Mouse (Mus musculus) mature B cell (primary cell): ENCODE results near the gene Slc13a1.
"Not testable (repeated sequence)": the region's sequence is repeated elsewhere in the genome, so short reads cannot be mapped to it uniquely, and the experiment has no call there.

Experiments
- in situ Hi-C: fragments of 300-500 bp; cut with MboI; formaldehyde crosslinking; loops from 2 replicates; pipeline ENCODE4 v1.14.3; 2019

The Slc13a1 gene

DNA sequence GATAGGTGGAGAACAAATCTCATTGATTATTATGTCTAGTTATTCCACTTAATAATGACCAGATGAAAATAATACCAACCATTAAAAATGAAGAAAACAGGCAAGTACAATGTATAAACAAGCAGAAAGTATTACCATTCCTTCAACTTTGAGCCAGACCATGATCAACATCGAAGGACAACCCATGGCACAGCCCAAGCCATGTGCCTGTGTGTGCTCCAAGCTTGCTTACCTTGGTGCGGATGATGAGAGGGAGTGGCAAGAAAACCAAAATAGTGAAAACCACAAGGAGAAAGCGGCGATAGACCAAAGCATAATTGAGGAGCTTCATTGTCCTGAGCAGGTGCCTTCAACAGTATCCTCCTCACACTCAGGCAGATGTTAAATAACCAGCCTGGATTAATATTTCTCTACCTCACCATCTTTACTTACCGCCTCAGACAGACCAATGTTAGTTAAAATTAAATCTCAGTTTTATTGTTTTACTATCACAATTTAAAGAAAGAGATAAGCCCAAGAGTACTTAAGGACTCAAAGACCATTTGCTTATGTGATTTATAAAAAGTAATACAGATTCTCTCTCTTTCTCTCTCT lies at the start of gene Slc13a1:
Gene Slc13a1 (minus strand): TSS at position 359 of the 594 bp plus-strand sequence.
- in situ Hi-C loops, result no loop called here

DNA sequence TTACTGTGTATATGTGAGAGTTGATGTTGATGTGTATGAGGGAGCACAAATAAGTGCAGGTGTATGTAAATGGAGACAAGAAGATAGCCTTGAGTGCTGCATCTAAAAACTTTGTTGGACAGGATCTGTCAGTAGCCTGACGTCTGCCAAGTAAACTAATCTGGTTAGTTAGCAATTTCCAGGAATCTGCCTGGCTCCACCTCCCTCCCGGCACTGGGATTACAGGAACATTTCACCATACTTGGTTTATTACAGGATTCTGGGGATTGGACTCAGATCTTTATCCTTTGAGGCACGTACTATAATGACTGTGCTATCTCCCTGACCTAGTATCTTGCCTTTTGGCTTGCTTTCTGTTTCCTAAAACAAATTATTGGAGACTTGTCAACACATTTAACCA lies 40.0 kb upstream of the Slc13a1 start:
- in situ Hi-C loops, result no loop called here

DNA sequence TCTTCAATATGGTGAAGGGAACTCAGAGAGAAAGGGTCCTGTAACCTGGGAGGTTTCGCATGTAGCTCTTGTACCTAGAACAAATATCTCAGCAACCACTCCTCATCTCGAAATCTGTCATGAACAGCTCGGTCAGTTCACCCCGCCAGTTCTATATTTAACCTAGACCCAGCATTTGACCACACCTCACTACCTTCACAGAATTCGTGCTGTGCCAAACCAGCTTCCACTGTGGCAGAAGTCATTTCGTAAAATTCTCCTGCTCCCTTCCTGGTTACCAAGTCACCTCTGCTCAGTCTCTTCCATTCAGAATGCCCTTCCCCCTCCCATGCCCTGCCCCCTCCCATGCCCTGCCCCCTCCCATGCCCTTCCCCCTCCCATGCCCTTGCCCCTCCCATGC lies 34.3 kb upstream of the Slc13a1 start:
- in situ Hi-C loops, result no loop called here

- in situ Hi-C loops, result no loop called here
Observed at GRCm38 (mm10) chr6:24200644-24201484, 33.0 kb upstream of the Slc13a1 start.

DNA sequence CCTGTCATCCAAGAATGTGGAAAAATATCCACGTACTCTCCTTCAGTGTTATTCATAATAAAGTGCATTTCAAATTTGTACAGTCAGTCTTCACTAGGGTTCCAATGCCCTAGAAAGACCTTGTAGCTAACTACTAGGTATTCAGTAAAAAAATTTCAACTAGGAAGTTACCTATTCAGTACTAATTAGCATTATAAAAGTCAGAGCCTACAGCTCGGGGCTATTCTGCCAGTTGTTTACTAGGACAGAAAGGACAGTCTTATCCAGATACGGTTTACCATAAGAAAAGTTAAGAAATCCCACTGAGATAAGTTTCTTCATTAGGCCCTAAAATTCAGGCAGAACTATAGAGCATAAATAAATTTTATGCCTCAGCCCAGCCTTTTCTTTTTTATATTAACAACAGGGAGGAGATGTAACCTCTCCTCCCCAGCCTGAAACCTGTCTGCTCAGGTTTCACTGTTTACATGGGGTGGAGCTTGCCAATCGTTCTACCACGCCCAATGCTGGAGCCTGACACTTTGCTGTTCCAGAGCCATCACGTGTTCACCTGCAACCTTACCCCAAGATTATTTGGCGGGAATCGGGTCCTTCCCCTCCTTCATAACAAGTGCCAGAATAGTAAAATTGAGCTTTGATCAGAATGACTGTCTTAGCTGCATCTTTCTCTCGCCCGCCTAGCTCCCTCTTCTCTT lies 29.8 kb upstream of the Slc13a1 start:
- in situ Hi-C loops, result not testable (repeated sequence)

- in situ Hi-C loops, result not testable (repeated sequence)
Observed at GRCm38 (mm10) chr6:24196406-24196805, 28.5 kb upstream of the Slc13a1 start.

- in situ Hi-C loops, result no loop called here
Observed at GRCm38 (mm10) chr6:24183439-24183838, 15.5 kb upstream of the Slc13a1 start.

- in situ Hi-C loops, result no loop called here
Observed at GRCm38 (mm10) chr6:24175393-24175792, 7.5 kb upstream of the Slc13a1 start.

DNA sequence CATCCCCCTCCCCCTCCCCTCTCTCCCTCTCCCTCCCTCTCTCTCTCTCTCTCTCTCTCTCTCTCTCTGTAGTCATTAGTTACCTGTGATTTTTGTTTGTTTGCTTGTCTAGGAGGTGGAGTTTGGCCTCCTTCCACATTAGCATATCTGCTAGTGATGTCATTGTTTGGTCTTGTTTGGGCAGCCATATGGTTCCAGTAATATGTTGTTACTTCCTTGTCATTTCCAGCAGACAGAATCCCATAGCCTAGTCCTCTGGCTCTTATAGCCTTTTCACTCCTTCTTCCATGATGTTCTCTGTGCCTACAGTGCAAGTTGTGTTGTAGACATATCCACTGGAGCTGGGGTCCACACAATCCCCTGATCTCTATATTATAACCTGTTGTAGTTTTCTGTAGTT lies 6.1 kb upstream of the Slc13a1 start:
- in situ Hi-C loops, result no loop called here

DNA sequence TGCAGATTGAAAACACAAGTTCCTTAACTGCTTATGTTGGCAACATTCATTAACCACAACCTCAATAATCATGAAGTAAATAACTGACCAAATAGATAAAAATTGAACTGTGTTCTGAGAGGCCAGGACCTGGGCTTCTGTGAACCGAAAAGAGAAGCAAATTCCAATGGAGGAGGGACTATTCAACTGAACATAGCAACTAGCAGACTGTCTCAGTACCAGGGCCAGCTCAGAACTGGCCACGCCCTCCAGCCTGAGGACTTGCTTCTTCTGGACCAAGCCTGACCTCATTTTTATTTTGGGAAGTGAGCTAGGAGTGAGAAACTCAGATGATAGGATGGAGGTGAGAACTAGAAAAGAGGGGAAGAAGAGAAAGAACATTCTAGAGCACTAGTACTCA lies 4.8 kb upstream of the Slc13a1 start:
- in situ Hi-C loops, result no loop called here

GRCm38 (mm10) chr6:24166772-24167171 lies 1.1 kb downstream of the Slc13a1 start:
- in situ Hi-C loops, result no loop called here

- in situ Hi-C loops, result no loop called here
Observed at GRCm38 (mm10) chr6:24165249-24165648, 2.6 kb downstream of the Slc13a1 start.

DNA sequence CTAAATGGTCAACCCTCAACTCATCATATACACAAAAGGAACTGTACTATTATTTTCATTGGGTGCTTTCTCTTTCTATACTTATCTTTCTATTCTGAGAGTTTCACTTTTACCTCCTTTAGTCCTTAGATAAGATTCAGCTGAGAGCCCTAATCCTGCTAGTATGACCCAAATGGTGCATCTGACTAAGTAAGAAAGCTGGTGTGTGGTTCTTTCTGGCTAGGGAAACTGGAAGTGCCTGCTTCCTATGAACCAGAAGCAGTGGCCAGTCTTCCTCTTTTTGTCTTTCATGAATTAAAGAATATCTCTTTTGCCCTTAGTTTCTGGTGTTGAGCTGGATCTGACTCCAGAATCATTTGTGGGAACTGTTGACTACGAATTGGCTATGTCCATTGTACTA lies 8.1 kb downstream of the Slc13a1 start:
- in situ Hi-C loops, result no loop called here

DNA sequence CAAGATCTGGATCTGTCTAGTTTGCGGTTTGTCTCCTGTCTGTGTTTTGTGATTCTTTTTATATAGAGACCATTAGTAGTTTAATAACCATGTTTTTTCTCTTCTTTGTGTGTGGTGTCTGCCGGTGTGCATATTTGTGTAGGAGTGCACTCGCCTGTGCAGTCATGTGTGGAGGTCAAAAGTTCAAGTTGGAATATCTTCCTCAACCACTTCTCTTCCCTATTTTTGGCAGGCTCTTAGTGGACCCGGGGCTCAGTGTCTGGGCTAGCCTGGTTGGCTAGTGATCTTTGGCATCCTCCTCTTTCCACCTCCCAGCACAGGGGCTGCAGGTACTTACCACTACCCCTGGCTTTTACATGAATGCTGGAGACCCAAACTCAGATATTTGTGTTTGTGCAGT lies 13.0 kb downstream of the Slc13a1 start:
- in situ Hi-C loops, result no loop called here

GRCm38 (mm10) chr6:24132951-24133350 lies 34.9 kb downstream of the Slc13a1 start:
- in situ Hi-C loops, result no loop called here

DNA sequence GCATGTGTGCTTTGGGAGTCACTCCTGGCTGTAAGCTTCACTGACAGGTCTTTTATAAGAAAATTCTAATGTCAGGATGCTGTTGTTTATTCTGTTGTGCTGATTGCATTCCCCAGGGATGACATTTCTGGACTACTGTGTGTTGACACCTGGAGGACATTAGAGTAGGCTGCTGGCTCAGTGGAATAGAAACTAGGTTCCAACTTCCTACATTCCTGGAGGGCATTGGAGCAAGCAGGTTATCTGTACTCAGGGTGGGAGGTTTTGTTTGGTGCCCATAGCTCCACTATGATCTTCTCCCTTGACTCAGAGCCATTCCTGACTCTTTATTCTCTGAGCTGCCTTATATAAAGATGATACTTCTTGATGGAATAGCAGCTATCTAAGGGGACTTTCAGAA lies 45.3 kb downstream of the Slc13a1 start:
- in situ Hi-C loops, result no loop called here

DNA sequence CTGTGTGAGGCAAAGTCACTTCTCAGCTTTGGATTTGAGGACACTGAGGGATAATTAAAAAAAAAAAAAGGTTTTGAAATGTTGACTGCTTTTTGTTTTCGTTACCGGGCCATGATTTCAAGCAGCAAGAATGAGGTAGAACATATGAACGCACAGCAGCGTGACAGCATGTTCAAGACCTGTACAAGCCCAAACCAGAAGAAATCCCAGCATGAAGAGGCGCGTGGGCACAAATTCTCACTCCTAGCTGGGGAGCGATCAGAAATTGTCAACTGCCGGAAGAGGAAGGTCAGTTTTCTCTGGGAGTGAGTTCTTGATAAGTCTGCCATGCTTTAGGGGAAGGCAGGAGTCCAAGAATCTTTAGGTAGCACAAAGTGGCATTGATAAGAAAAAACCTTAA lies 56.3 kb downstream of the Slc13a1 start:
- in situ Hi-C loops, result no loop called here

DNA sequence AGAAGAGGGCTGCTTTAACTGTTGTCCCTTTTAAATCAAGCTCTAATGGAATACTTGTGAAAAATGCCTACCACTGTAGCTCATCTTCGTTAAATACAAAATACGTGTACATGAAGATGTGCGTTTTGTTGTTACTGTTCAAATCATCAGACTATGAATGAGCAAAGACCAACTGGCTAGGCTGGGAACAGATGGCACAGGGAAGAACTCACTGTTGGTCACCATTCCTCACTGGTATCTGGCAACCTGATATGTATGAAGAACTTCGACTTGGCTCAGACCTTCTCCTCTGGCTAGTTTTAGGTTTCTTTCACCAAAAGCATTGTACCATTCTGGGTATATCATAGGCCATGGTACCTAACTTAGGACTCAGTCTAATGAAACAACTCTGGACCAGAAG lies 59.4 kb downstream of the Slc13a1 start:
- in situ Hi-C loops, result no loop called here

DNA sequence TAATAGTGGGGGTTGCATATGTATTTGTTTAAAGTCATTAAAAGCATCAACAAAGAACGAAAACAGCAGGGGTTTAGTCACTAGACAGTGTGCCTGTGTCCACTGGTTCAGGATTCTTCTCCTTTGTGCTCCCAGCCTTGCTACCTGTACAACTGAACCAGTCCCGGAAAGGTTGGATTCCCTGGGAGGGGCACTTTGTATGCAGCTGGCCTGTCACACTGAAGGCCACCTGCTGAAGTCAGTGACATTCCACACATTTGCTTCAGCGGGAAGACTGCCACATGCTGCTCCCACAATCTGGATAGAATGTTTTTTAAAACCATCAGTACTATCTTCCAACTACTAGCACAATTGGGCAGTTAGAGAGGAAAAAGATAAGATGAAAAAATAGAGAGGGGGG lies 61.7 kb downstream of the Slc13a1 start:
- in situ Hi-C loops, result no loop called here

DNA sequence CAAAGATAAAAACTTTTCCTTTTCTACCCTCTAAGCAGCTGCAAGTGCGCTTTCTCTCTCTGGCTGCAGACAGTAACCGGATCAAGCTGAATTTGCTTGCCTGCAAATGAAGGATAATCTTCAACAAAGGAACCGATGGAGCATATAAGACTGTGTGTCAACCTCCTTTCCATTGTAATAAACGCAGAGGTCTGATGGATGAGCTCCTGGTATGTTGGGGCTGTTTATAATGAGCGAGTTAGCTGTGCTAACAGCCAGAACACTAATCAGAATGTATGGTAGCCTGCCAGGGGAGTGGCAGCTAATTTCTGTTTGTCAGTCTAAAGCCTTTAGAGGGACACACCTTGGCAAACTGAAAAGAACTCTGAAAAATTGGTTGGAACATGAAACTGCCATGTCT lies 62.2 kb downstream of the Slc13a1 start:
- in situ Hi-C loops, result no loop called here

GRCm38 (mm10) chr6:24101281-24101680 lies 66.6 kb downstream of the Slc13a1 start:
- in situ Hi-C loops, result no loop called here

- in situ Hi-C loops, result no loop called here
Observed at GRCm38 (mm10) chr6:24100705-24101104, 67.2 kb downstream of the Slc13a1 start.

GRCm38 (mm10) chr6:24097400-24097799 lies 70.5 kb downstream of the Slc13a1 start:
- in situ Hi-C loops, result no loop called here
